Mouse (Mus musculus) spleen, adult 2 months (tissue): Measurements from ENCODE around the gene Pcsk4.

Experiments used
- CTCF ChIP-seq: fragments of 200-500 bp; IDR thresholded peaks from 2 replicates; pipeline ENCODE4 v1.5.1; 2011; ENCODE audit warnings: mild to moderate bottlenecking, inconsistent platforms; ENCODE audit not compliant: insufficient read depth, insufficient read length, insufficient replicate concordance; ENCODE audit errors: extremely low read depth
- POLR2A ChIP-seq: fragments of 200-500 bp; IDR thresholded peaks from 2 replicates; pipeline ENCODE4 v1.6.1; 2011; ENCODE audit warnings: low read depth, low read length, inconsistent platforms

DNA sequence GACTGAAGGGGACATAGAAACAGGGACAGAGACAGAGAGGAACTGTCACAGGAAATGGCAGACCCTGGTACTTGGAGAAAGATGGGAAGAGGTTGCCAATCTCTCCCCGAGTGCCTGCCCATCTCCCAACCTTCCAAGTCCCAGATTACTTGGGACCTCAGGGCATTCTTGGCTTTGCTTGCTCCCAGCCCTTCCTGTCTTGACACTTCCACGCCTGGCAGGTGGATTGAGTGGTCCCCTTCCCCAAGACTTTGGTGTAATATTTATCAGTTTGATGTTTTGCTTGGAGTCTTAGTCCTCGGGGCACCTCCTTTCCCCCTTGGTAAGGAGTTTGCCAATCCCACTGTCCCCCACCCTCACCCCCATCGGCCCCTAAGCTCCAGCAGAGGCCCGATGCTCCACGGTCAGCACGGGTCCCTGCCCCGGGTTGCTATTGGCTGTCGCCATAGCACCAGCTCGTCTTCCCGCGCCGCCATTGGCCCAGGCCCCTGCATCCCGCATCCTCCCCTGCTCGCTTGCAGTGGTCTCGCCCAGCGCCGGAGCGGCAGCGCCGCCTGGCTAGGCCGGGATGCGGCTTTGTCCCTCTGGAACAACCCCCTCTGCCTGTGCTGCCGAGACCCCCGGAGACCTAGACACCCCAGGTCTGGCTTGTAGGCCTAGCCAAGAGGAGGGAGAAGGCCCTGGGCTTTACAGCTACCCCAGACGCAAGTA is 30.6 kb downstream of the Pcsk4 start:
- TF ChIP-seq CTCF (no peak), POLR2A (no peak)
